Mouse (Mus musculus): ENCODE measurements at regions not wholly inside any gene's neighbourhood (a gene's known extent, or its start where the extent isn't known, plus 50 kb on each side); places are given as distances from the start of the nearest gene placed in this dataset.

- DNase-seq (ENCODE audit: low spot score) = peak; percentile 15
Measured at GRCm38 (mm10) chr7:83477661-83478121, 107.0 kb upstream of the Tmc3 start.

- DNase-seq (ENCODE audit: low spot score) = no peak
Measured at GRCm38 (mm10) chr7:83481655-83482054, 103.1 kb upstream of the Tmc3 start.

GRCm38 (mm10) chr7:83482254-83482653, 102.5 kb upstream of the Tmc3 start:
- no peak for DNase-seq (ENCODE audit: low spot score)

- no peak for DNase-seq (ENCODE audit: low spot score)
Measured at GRCm38 (mm10) chr7:83482671-83483304, 101.9 kb upstream of the Tmc3 start.

- DNase-seq (ENCODE audit: low spot score) = no peak
Measured at GRCm38 (mm10) chr7:83486156-83486750, 98.5 kb upstream of the Tmc3 start.

GRCm38 (mm10) chr7:83489790-83490189, 94.9 kb upstream of the Tmc3 start:
- peak; percentile 43 for DNase-seq (ENCODE audit: low spot score)

- DNase-seq (ENCODE audit: low spot score) = no peak
Measured at GRCm38 (mm10) chr7:83504996-83505645, 79.6 kb upstream of the Tmc3 start.

- DNase-seq (ENCODE audit: low spot score) = no peak
Measured at GRCm38 (mm10) chr7:83516295-83516694, 68.4 kb upstream of the Tmc3 start.

GRCm38 (mm10) chr7:83521511-83521910, 63.2 kb upstream of the Tmc3 start:
- no peak for DNase-seq (ENCODE audit: low spot score)
